8 mouse cellular contexts compared by ENCODE assay signal in the genomic region with DNA sequence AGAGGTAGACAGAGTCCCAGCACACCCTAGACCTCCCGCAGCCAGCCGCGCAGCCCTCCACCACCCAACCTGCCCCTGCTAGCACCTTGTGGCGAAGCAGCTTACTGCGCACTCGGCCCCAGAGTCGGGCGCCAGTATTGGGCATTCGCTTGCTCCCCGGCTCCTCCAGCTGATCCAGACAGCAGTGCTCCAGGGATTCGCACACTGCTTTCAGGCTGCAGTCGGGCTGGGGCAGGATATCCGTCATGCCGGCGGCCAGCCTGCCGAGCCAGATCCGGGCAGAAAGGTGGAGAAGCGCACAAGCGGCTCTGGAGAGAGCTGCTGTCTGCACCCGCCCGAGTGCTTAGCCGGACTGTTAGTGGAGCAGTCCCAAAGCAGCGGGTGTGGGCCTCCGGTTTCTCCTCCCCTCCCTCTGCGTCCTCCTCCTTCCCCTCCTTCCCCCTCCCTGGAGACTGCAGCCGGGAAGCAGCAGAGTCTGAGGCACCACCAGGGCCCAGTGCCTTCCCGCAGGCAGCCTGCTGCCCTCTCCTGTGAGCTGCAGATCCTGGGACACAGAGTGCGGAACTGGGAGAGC. TPM values are rescaled to one million over a fixed set of nuclear protein-coding genes. Genes with fewer than 3 reads are reported as not detected.
DNase-seq lines count a peak whose midpoint lies in the region; ATAC-seq and TF ChIP-seq lines count a peak whose summit lies in the region.

No protein-coding gene starts in this region.

- H3K9me3 ChIP-seq in ES-E14 (ENCODE audit: control insufficient read depth, insufficient read depth, low read depth, low read length), result no peaks in the 10 kb centered on the region
- no peaks in the 10 kb centered on the region for H3K9me3 ChIP-seq in hindbrain, embryonic 12.5 days (replicated peaks)
- H3K9me3 ChIP-seq in limb, embryonic 14.5 days (ENCODE audit: control insufficient read depth, low read length), result no peaks in the 10 kb centered on the region
- H3K9me3 ChIP-seq in midbrain, embryonic 15.5 days, result no peaks in the 10 kb centered on the region

- TF ChIP-seq POLR2A in limb, embryonic 14.5 days (IDR thresholded peaks at IDR 0.05; ENCODE audit: borderline replicate concordance, extremely low read depth, insufficient read depth, insufficient read length), result 0 out of 2 replicates have a peak, but pooled peaks have one; percentile 21

- peak overlapping the region; percentile 56; the same call in 1 of the 2 replicates for H3K9ac ChIP-seq in ES-E14 (ENCODE audit: insufficient read depth, low read depth, low read length, poor library complexity, severe bottlenecking)
- peak overlapping the region; percentile 54 for H3K9ac ChIP-seq in hindbrain, embryonic 12.5 days
- peak overlapping the region; percentile 59 for H3K9ac ChIP-seq in limb, embryonic 14.5 days (ENCODE audit: low read depth, low read length, severe bottlenecking)
- peak overlapping the region; percentile 12; the same call in 1 of the 2 replicates for H3K9ac ChIP-seq in midbrain, embryonic 15.5 days

- peaks cover 0 to 5% of the 10 kb centered on the region in 2 experiments; a peak in 1 of 4 replicates for H3K4me1 ChIP-seq in ES-E14 (ENCODE audit: control insufficient read depth in 2 of 2, insufficient read depth in 2 of 2, low read length in 2 of 2, poor library complexity in 1 of 2)
- H3K4me1 ChIP-seq in hindbrain, embryonic 12.5 days, result peaks cover 45% of the 10 kb centered on the region
- H3K4me1 ChIP-seq in limb, embryonic 14.5 days (ENCODE audit: control insufficient read depth, insufficient read depth, low read length), result peaks cover 52% of the 10 kb centered on the region
- peaks cover 44% of the 10 kb centered on the region for H3K4me1 ChIP-seq in midbrain, embryonic 15.5 days

- WGBS in hindbrain, embryonic 12.5 days, result 7% methylated on average over 26 of the region's 28 CpGs
- 2% methylated on average over 28 of the region's 28 CpGs for WGBS in limb, embryonic 14.5 days
- 7% methylated on average over 28 of the region's 28 CpGs for WGBS in midbrain, embryonic 15.5 days

- H3K27ac ChIP-seq in ES-E14 (ENCODE audit: insufficient read depth, low read depth, low read length, poor library complexity, severe bottlenecking), result no peak overlapping the region
- H3K27ac ChIP-seq in hindbrain, embryonic 12.5 days, result peak overlapping the region; percentile 79
- H3K27ac ChIP-seq in limb, embryonic 14.5 days (replicated peaks; ENCODE audit: low read depth, low read length), result peak overlapping the region; percentile 80
- H3K27ac ChIP-seq in midbrain, embryonic 15.5 days, result peak overlapping the region; percentile 59

- peak; percentile 56 for DNase-seq in ES-E14 (ENCODE audit: low read depth, low spot score)
- DNase-seq in cerebellum, adult 9-10 months, result peak; percentile 40
- peak; percentile 72 for DNase-seq in gastrocnemius, adult 18-20 months (ENCODE audit: low spot score)
- peak; percentile 69 for DNase-seq in limb, embryonic 14.5 days (ENCODE audit: low spot score)
- DNase-seq in yolk sac, embryonic 10.5 days (ENCODE audit: low spot score), result peak; percentile 74
- DNase-seq in layer of hippocampus, adult 8-10 months (ENCODE audit: low spot score in 2 of 2), result no peak

- H3K36me3 ChIP-seq in ES-E14 (ENCODE audit: control insufficient read depth, insufficient read depth, low read length, poor library complexity, severe bottlenecking), result no peaks in the 10 kb centered on the region; the same call in 1 of the 2 replicates
- peaks cover 30% of the 10 kb centered on the region for H3K36me3 ChIP-seq in hindbrain, embryonic 12.5 days
- 0 out of 2 replicates have a peak, but pooled peaks cover 10% of the 10 kb centered on the region for H3K36me3 ChIP-seq in limb, embryonic 14.5 days (ENCODE audit: control insufficient read depth, insufficient read depth, low read length)
- peaks cover 2% of the 10 kb centered on the region; the same call in 1 of the 2 replicates for H3K36me3 ChIP-seq in midbrain, embryonic 15.5 days (replicated peaks)

- ATAC-seq in hindbrain, embryonic 12.5 days (ENCODE audit: low FRiP score), result peak; percentile 70
- ATAC-seq in limb, embryonic 14.5 days (ENCODE audit: low FRiP score, low read depth), result peak; percentile 70
- peak; percentile 55 for ATAC-seq in midbrain, embryonic 15.5 days (replicated peaks)

- peak overlapping the region; percentile 55 for H3K4me2 ChIP-seq in hindbrain, embryonic 12.5 days (replicated peaks)
- H3K4me2 ChIP-seq in limb, embryonic 14.5 days (replicated peaks; ENCODE audit: low read depth, low read length, severe bottlenecking), result peak overlapping the region; percentile 70
- H3K4me2 ChIP-seq in midbrain, embryonic 15.5 days, result peak overlapping the region; percentile 39

- H3K4me3 ChIP-seq in ES-E14 (ENCODE audit: insufficient read depth in 1 of 2, low read depth in 1 of 2, low read length in 2 of 2, poor library complexity in 1 of 2, severe bottlenecking in 1 of 2), result peak overlapping the region; percentile 67 to 82
- peak overlapping the region; percentile 32 for H3K4me3 ChIP-seq in hindbrain, embryonic 12.5 days
- peak overlapping the region; percentile 47 for H3K4me3 ChIP-seq in limb, embryonic 14.5 days (replicated peaks; ENCODE audit: low read length)
- H3K4me3 ChIP-seq in midbrain, embryonic 15.5 days, result peak overlapping the region; percentile 22

- peaks cover 10% of the 10 kb centered on the region; the same call in 1 of the 2 replicates for H3K27me3 ChIP-seq in hindbrain, embryonic 12.5 days
- no peaks in the 10 kb centered on the region for H3K27me3 ChIP-seq in limb, embryonic 14.5 days (ENCODE audit: control insufficient read depth, insufficient read depth, low read length)
- H3K27me3 ChIP-seq in midbrain, embryonic 15.5 days (replicated peaks), result no peaks in the 10 kb centered on the region

- in situ Hi-C loops in ES-E14 (cut with MboI; ENCODE audit: low sequenced_read_pairs in 2 of 2, unreplicated experiment in 2 of 2), result no loop called here

TF ChIP-seq in ES-E14, 5 proteins besides CTCF, POLR2A, EP300 and RAD21:
- TF ChIP-seq MAFK (IDR thresholded peaks at IDR 0.05; ENCODE audit: insufficient read depth, low read depth, low read length) (no peak), HCFC1 (IDR thresholded peaks at IDR 0.05; ENCODE audit: borderline replicate concordance, insufficient read depth, low read length) (no peak), ZC3H11A (IDR thresholded peaks at IDR 0.05; ENCODE audit: borderline replicate concordance, low read depth, low read length) (no peak), CHD2 (IDR thresholded peaks at IDR 0.05; ENCODE audit: low read depth, low read length) (no peak), ZNF384 (IDR thresholded peaks at IDR 0.05; ENCODE audit: low read depth, low read length) (no peak)

RNA-seq across cellular contexts. Expression of a gene that starts 30.2 kb away (rescaled TPM):
- 72.1 and 74.5 TPM in 2 replicates for total RNA-seq in ES-E14 (2012; rRNA removed)
- total RNA-seq in gastrocnemius, adult 18-20 months (2021), result 10 to 100 TPM; 32.5 to 41.9 TPM
- polyA plus RNA-seq in hindbrain, embryonic 12.5 days (2016; fragmentation: Nextera tagmentation; extraction: Ambion mirVana), result 111 and 113 TPM in 2 replicates
- polyA plus RNA-seq in limb, embryonic 14.5 days (2012; rRNA removed), result 34.8 and 38.5 TPM in 2 replicates
- polyA plus RNA-seq in limb, embryonic 14.5 days (2014; fragmentation: Nextera tagmentation; extraction: Ambion mirVana), result 125 and 128 TPM in 2 replicates
- 103 and 109 TPM in 2 replicates for polyA plus RNA-seq in midbrain, embryonic 15.5 days (2015; fragmentation: Nextera tagmentation; extraction: Ambion mirVana)
- total RNA-seq in layer of hippocampus, adult 8-10 months (2022), result 10 to 100 TPM; 24.5 to 33.1 (median 31.1) TPM

RNA-seq across cellular contexts. Expression of a gene that starts 38.0 kb away (rescaled TPM):
- 42.5 and 48.0 TPM in 2 replicates for total RNA-seq in ES-E14 (2012; rRNA removed)
- total RNA-seq in gastrocnemius, adult 18-20 months (2021), result 10 to 100 TPM; 37.4 to 48.7 TPM
- polyA plus RNA-seq in hindbrain, embryonic 12.5 days (2016; fragmentation: Nextera tagmentation; extraction: Ambion mirVana), result 54.3 and 57.3 TPM in 2 replicates
- 69.9 and 74.4 TPM in 2 replicates for polyA plus RNA-seq in limb, embryonic 14.5 days (2012; rRNA removed)
- 78.1 TPM in 2 replicates for polyA plus RNA-seq in limb, embryonic 14.5 days (2014; fragmentation: Nextera tagmentation; extraction: Ambion mirVana)
- polyA plus RNA-seq in midbrain, embryonic 15.5 days (2015; fragmentation: Nextera tagmentation; extraction: Ambion mirVana), result 22.3 and 23.1 TPM in 2 replicates
- total RNA-seq in layer of hippocampus, adult 8-10 months (2022), result 10 to 100 TPM in 3 of 4 experiments, 1 to 10 TPM in 1; 9.2 to 12.2 (median 10.6) TPM

Comparison
In these comparisons a context has a peak if more than half of its experiments do, and no peak if none do; other contexts are left out.
1. DNase-seq: peak in ES-E14 (single experiment), cerebellum, adult 9-10 months (single experiment), gastrocnemius, adult 18-20 months (single experiment), limb, embryonic 14.5 days (single experiment) and yolk sac, embryonic 10.5 days (single experiment); none in layer of hippocampus, adult 8-10 months (0 of 2).
2. H3K4me3 ChIP-seq: peak in every context shown above with its lines; median percentile 74 in ES-E14; 47 in limb, embryonic 14.5 days; 32 in hindbrain, embryonic 12.5 days; 22 in midbrain, embryonic 15.5 days.
3. Peak in every context shown above with its lines, with median percentiles within 50 percentile points of each other: H3K9ac ChIP-seq, ATAC-seq and H3K4me2 ChIP-seq.